Mouse (Mus musculus) bone marrow macrophage, adult 2 months (primary cell): ENCODE measurements around the gene Clgn.

Experiments used
- CTCF ChIP-seq: IDR thresholded peaks from 2 replicates; pipeline ENCODE4 v1.5.1; 2012; ENCODE audit warnings: low read depth, mild to moderate bottlenecking, low read length, moderate library complexity
- POLR2A ChIP-seq: IDR thresholded peaks from 2 replicates; pipeline ENCODE4 v1.6.1; 2012; ENCODE audit warnings: mild to moderate bottlenecking, low read depth, low read length, borderline replicate concordance

DNA sequence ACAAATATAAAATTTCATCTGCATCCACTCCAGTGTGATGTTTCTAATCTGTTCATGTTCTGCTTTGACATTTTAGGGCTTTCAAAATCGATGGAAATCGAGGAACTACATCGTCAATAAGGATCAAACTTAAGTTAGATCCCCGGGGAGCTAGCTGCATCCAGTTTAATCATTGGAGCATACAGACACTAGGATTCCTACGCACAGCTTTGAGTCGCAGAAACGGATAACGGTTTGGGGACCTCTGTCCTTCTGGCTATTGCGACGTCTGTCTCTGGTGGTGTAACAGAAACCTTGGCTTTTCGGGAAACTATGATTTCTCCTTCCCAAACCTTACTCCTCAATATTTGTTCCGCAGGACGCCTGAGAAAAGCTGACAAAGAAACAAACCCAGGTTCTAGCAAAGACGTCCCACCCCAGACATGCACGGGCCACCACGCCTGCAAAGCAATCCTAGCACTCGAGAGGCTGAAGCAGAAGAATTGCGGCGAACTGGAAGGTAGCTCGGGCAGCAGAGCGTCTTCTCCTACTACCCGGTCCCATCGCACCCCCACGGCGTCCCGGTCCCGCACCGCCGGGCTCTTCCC is 52.1 kb downstream of the Clgn start:
- TF ChIP-seq POLR2A (no peak), CTCF (no peak)
